Mouse (Mus musculus) heart, postnatal 36 days (tissue): ENCODE measurements around the gene Gm29427. TPM values are rescaled to one million over a fixed set of nuclear protein-coding genes. Genes with fewer than 3 reads are reported as not detected.
"Not testable (repeated sequence)": the region's sequence is repeated elsewhere in the genome, so short reads cannot be mapped to it uniquely, and the experiment has no call there.

Source experiments
- DNase-seq, 2 experiments: peaks; one replicate each; pipeline ENCODE4 v3.0.0; 2021 to 2022
- intact Hi-C: fragments of 180-260 bp; cut with DNase I; formaldehyde crosslinking; loops from one replicate; pipeline ENCODE4 v1.15.1; 2025
- total RNA-seq, 2 experiments: library from RNA; stranded (reverse); gene quantifications; 2 replicates each; pipeline ENCODE4 v1.2.3; 2021

Gene Gm29427
- total RNA-seq, 2 experiments from 2014 or later, result 0.43 TPM; not detected in 1

- intact Hi-C loops, result no loop called here
- no peak for DNase-seq
Measured at GRCm38 (mm10) chr1:130681075-130681474, 34.5 kb downstream of the Gm29427 start.

DNA sequence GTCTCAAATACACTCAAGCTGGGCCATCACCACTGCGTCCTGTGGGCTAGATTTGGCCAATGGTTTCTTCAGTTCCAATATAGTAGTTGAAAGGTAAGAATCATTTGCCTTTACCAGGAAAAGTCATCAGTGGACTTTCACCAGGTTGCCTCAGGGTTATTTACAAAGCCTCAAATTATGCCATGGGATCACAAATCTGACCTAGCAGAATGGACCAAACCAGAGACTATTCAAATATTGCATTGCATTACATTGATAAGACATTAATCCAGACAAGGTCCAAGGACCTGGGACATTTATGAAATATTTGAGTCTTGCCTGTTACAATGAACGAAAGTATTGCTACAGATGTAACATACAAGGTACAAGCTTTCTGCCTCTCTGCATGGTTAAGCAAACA, 37.0 kb downstream of the Gm29427 start:
- DNase-seq, result no peak
- intact Hi-C loops, result no loop called here

DNA sequence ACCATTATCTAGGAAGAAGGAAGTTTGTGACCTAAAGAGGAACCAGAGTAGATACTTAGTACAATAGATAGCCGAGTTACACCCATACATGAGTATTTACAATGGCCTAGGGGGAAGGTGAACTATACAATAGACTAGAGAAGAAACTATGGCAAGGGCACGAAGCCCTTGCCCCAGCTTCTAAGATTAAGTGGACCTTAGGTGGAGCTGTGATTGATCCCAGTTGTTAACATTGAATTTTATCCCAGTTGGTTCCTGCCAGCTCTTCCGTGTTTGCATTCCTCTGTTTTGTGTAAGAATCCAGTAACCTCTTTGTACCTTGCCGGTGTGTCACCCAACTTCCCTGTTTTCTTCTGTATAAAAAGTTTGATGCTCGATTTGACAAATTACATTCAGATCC, 52.0 kb downstream of the Gm29427 start:
- DNase-seq, intact Hi-C loops: not testable (repeated sequence)

DNA sequence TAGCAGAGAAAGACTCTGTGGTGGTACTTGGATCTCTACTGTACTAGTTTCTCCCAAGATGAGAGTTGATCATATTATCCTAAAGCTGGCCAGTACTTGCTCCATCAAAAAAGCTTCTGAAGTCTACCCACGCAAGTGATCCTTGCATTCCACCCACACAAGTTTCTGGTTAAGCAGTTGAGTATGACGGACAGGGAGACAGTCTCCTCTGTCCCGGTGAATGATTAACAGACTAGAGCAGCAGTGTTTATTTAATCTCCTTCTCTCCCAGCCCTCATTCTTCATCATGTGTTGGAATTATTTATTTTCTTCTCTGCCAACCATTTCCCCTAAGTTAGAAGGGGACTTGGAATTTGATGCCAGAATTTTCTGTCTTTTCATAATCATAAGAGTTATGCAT, 54.1 kb downstream of the Gm29427 start, which contains the start of gene C4bp:
C4bp (minus strand) TSS at position 179 of the 400 bp plus-strand sequence.
- no peak for DNase-seq
- intact Hi-C loops, result no loop called here

- intact Hi-C loops, DNase-seq: not testable (repeated sequence)
Measured at GRCm38 (mm10) chr1:130659641-130660040, 56.0 kb downstream of the Gm29427 start.

DNA sequence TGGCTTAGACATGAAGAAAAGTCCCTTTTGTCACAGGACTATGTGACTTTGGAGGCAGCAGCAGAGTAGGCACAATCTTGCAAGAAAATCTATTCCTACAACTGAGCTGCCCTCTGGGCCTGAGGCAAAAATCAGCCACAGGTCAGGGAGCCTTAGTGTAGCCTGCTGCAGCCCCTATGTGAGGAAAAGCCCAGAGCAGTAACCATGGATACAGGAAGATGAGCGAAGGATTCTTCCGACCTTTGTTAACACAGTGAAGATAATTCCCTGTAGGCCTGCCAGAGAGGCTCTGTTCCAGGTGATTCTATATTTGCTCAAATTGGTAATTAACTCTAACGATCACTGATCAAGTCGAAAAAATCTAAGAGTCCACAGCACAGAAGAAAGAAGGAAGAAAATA, 71.5 kb downstream of the Gm29427 start:
- DNase-seq, result no peak
- intact Hi-C loops, result no loop called here

DNA sequence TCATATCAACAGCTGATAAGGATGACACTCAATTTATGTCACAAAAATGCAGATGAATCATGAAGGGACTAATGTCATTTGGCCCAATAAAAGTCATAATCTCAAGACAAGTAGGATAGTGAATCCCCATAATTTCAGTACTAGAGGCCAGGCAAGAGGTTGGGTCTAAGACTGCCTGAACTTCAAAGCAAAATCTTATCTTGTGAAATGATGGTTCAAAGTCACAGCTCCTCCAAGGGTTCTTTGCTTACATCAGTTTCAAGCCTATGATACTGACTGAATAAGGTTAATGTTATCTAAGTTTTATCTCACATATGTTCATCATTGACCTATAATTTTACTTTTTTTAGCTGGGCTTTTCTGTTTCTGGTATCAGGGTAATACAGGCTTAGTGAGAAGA, 74.6 kb downstream of the Gm29427 start:
- intact Hi-C loops, result no loop called here
- DNase-seq, result no peak

GRCm38 (mm10) chr1:130633761-130634410, 81.7 kb downstream of the Gm29427 start:
- intact Hi-C loops, result loop anchor here (1.0 kb wide), 2 partner anchors 58 to 86 kb away; no protein-coding TSS in a partner anchor
- peak; percentile 74 to 80 for DNase-seq

DNA sequence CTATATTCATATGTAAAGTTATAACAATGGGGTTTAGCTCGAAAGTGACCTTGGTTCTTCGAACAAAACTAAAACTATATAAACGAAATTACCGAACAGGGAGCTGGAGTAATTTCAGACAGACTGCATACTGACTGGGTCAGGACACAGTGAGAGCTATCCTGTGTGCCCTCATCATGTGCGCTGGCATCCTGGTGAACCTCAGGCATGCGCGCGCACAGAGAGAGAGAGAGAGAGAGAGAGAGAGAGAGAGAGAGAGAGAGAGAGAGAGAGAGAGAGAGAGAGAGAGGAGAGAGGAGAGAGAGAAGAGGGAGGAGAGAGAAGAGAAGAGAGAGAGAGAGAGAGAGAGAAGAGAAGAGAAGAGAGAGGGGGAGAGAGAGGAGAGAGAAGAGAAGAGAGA, 82.3 kb downstream of the Gm29427 start:
- intact Hi-C loops, result no loop called here
- no peak for DNase-seq

DNA sequence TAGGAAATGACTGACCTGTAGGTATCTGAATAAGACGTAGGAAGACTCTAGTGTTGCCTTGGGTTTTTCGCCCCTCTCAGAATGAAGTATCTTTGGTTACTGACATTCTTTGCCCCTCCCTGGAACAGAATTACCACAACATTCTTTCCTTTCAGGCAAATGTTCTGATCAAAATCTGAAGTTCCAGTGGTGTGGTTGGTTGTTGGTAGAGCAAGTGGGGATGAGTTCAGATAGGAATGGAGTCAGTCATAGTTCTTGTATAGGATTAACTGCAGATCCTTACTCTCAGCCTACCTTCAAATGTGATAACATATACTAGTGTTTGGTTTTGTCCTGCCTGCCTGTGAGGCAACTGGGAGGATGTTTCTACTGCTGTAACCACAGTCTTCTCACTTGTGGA, 86.1 kb downstream of the Gm29427 start, which contains the start of gene Zp3r:
Zp3r (minus strand) TSS at position 101 of the 400 bp plus-strand sequence.
- intact Hi-C loops, result no loop called here
- no peak for DNase-seq

Other genes with a start within 250 kb of the Gm29427 start
- not detected for gene Zp3r, start 86.2 kb downstream of the Gm29427 start, total RNA-seq
- not detected for gene C4bp, start 54.2 kb downstream of the Gm29427 start, total RNA-seq
- 1 to 10 TPM; 3.8 to 5.0 TPM for gene Yod1, start 1.5 kb upstream of the Gm29427 start, total RNA-seq
- gene Pfkfb2, start 13.5 kb upstream of the Gm29427 start, total RNA-seq, result 10 to 100 TPM; 63.8 to 76.3 TPM
- under 1 TPM; 0.72 to 0.81 TPM for gene AA986860, start 16.2 kb upstream of the Gm29427 start, total RNA-seq
- under 1 TPM; 0.31 to 0.38 TPM for gene Fcamr, start 85.1 kb upstream of the Gm29427 start, total RNA-seq
- not detected for gene Pigr, start 110.9 kb upstream of the Gm29427 start, total RNA-seq
- 1 to 10 TPM in 1 of 2 experiments, under 1 TPM in 1; 0.72 to 1.3 TPM for gene Fcmr, start 149.9 kb upstream of the Gm29427 start, total RNA-seq
- not detected for gene Il24, start 171.7 kb upstream of the Gm29427 start, total RNA-seq
- gene Il20, start 195.7 kb upstream of the Gm29427 start, total RNA-seq, result not detected
- gene Il19, start 224.3 kb upstream of the Gm29427 start, total RNA-seq, result not detected